Mouse (Mus musculus): ENCODE data around the gene Abhd12. TPM values are rescaled to one million over a fixed set of nuclear protein-coding genes. Genes with fewer than 3 reads are reported as not detected.
"Not testable (repeated sequence)": the region's sequence is repeated elsewhere in the genome, so short reads cannot be mapped to it uniquely, and the experiment has no call there.

Gene Abhd12
- total RNA-seq (2014; rRNA removed) (158 and 167 TPM in 2 replicates), polyA plus RNA-seq (2015; fragmentation: Nextera tagmentation; extraction: Ambion mirVana) (161 and 164 TPM in 2 replicates)

DNA sequence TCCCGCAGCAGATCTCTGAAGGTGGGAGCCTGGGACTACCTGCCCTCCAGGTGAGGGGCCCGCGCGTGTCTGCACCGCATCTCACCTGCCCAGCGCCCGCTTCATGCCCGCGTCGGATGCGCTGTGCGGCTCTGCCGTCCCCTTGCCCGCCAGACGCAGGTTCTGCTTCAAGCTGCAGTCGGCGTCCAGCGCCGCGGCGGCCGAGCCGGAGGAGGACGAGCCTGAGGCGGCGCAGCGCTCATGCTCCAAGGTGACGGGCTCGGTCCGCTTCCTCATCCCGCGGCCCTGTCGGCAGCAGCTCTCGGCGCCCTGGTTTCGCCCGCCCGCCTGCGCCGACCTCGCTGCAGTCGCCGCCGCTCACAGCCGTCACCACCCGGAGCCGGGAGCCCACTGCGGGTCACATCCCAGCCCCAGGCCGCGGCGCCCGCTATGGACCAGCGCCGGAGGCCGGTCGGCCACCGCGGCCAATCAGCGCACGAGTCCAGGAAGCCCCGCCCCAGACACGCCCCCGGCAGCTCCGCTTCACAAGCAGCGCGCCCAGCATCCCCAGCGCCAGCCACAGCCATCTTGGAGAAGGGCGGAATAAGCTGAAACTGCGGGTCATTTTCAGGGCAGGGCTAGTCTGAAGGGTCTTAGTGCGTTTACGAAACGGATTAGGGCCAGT is at the start of gene Abhd12:
Gene Abhd12 (minus strand): TSS at position 470 of the 664 bp plus-strand sequence.
- ATAC-seq (peak; percentile 98), DNase-seq (ENCODE audit: low spot score) (peak; percentile 98)
- H3K27ac ChIP-seq, result peak within 1 kb of the TSS; percentile 92
- peak within 1 kb of the TSS; percentile 87 for H3K4me2 ChIP-seq (ENCODE audit: low read depth, low read length)
- peak within 1 kb of the TSS; percentile 64 for H3K4me3 ChIP-seq (ENCODE audit: low read length)
- H3K9me3 ChIP-seq (ENCODE audit: low read length), result no peaks in the 10 kb centered on the region
- peaks cover 8% of the 10 kb centered on the region for H3K4me1 ChIP-seq (ENCODE audit: insufficient read depth, low read length)
- no peak for TF ChIP-seq CTCF (IDR thresholded peaks at IDR 0.05; ENCODE audit: low read depth)
- peak within 1 kb of the TSS; percentile 80 for H3K9ac ChIP-seq (replicated peaks; ENCODE audit: low read length)
- under 1% methylated on average over 67 of the region's 72 CpGs for WGBS
- H3K36me3 ChIP-seq (ENCODE audit: insufficient read depth, low read length), result no peaks in the 10 kb centered on the region
- no peaks in the 10 kb centered on the region; the same call in 1 of the 2 replicates for H3K27me3 ChIP-seq (ENCODE audit: insufficient read depth, low read length)

DNA sequence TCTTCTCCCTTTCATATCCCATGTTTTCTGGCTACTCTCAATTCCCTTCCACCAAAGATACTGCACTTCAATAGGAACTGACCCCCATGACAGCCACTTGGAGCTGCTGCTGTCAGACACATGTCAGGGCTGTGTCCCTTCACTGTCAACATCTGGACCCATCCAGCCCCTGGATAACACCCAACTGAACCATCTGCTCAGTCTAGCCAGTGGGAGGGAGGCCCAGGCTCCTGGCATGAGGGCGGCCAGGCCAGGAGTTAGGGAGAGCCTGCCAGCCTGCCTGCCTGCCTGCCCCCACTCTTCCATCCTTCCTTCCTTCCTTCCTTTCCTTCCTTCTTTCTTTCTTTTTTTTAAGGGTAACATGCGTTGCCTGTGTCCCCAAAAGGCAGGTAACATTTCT is 46.7 kb upstream of the Abhd12 start:
- DNase-seq (ENCODE audit: low spot score), result no peak
- 84% methylated on average over 2 of the region's 2 CpGs for WGBS
- ATAC-seq, result no peak

GRCm38 (mm10) chr2:150950056-150950455 is 45.5 kb upstream of the Abhd12 start:
- Histone ChIP-seq H3K9ac (replicated peaks; ENCODE audit: low read length) (no peak overlapping the region), H3K4me3 (ENCODE audit: low read length) (no peak overlapping the region), H3K4me2 (ENCODE audit: low read depth, low read length) (no peak overlapping the region), H3K9me3 (ENCODE audit: low read length) (no peaks in the 10 kb centered on the region), H3K27me3 (ENCODE audit: insufficient read depth, low read length) (no peaks in the 10 kb centered on the region), H3K27ac (peak overlapping the region; percentile 15; the same call in 1 of the 2 replicates), H3K36me3 (ENCODE audit: insufficient read depth, low read length) (no peaks in the 10 kb centered on the region), H3K4me1 (ENCODE audit: insufficient read depth, low read length) (no peaks in the 10 kb centered on the region)
- ATAC-seq (peak; percentile 14; the same call in 1 of the 2 replicates), DNase-seq (ENCODE audit: low spot score) (no peak)
- no peak for TF ChIP-seq CTCF (IDR thresholded peaks at IDR 0.05; ENCODE audit: low read depth)
- 88% methylated on average over 6 of the region's 6 CpGs for WGBS

More for the DNA sequence above, 46.7 kb upstream of the Abhd12 start:
- Histone ChIP-seq H3K4me2 (ENCODE audit: low read depth, low read length) (no peak overlapping the region), H3K36me3 (ENCODE audit: insufficient read depth, low read length) (no peaks in the 10 kb centered on the region), H3K4me1 (ENCODE audit: insufficient read depth, low read length) (no peaks in the 10 kb centered on the region), H3K9ac (replicated peaks; ENCODE audit: low read length) (no peak overlapping the region), H3K27ac (no peak overlapping the region), H3K9me3 (ENCODE audit: low read length) (no peaks in the 10 kb centered on the region), H3K27me3 (ENCODE audit: insufficient read depth, low read length) (no peaks in the 10 kb centered on the region), H3K4me3 (ENCODE audit: low read length) (no peak overlapping the region)
- no peak for TF ChIP-seq CTCF (IDR thresholded peaks at IDR 0.05; ENCODE audit: low read depth)

GRCm38 (mm10) chr2:150949652-150950051 is 45.1 kb upstream of the Abhd12 start:
- Histone ChIP-seq H3K4me3 (ENCODE audit: low read length) (no peak overlapping the region), H3K9ac (replicated peaks; ENCODE audit: low read length) (no peak overlapping the region), H3K4me2 (ENCODE audit: low read depth, low read length) (no peak overlapping the region), H3K4me1 (ENCODE audit: insufficient read depth, low read length) (no peaks in the 10 kb centered on the region), H3K36me3 (ENCODE audit: insufficient read depth, low read length) (no peaks in the 10 kb centered on the region), H3K27ac (0 out of 2 replicates have a peak overlapping the region, but pooled peaks have one; percentile 15), H3K9me3 (ENCODE audit: low read length) (no peaks in the 10 kb centered on the region), H3K27me3 (ENCODE audit: insufficient read depth, low read length) (no peaks in the 10 kb centered on the region)
- TF ChIP-seq CTCF (IDR thresholded peaks at IDR 0.05; ENCODE audit: low read depth), result no peak
- ATAC-seq, result peak; percentile 67
- DNase-seq (ENCODE audit: low spot score), result peak; percentile 12
- WGBS, result 84% methylated on average over 3 of the region's 3 CpGs

GRCm38 (mm10) chr2:150948786-150949185 is 44.2 kb upstream of the Abhd12 start:
- TF ChIP-seq CTCF (IDR thresholded peaks at IDR 0.05; ENCODE audit: low read depth), result no peak
- H3K9ac ChIP-seq (replicated peaks; ENCODE audit: low read length), result no peak overlapping the region
- H3K27me3 ChIP-seq (ENCODE audit: insufficient read depth, low read length), result no peaks in the 10 kb centered on the region
- H3K27ac ChIP-seq, result no peak overlapping the region
- H3K4me3 ChIP-seq (ENCODE audit: low read length), result no peak overlapping the region
- DNase-seq (ENCODE audit: low spot score) (no peak), ATAC-seq (no peak)
- H3K36me3 ChIP-seq (ENCODE audit: insufficient read depth, low read length), result no peaks in the 10 kb centered on the region
- 76% methylated on average over 5 of the region's 5 CpGs for whole genome bisulfite sequencing
- no peak overlapping the region for H3K4me2 ChIP-seq (ENCODE audit: low read depth, low read length)
- no peaks in the 10 kb centered on the region for H3K9me3 ChIP-seq (ENCODE audit: low read length)
- H3K4me1 ChIP-seq (ENCODE audit: insufficient read depth, low read length), result no peaks in the 10 kb centered on the region

GRCm38 (mm10) chr2:150947880-150948611 is 43.5 kb upstream of the Abhd12 start:
- not testable (repeated sequence) for H3K27ac ChIP-seq; H3K4me2 ChIP-seq (ENCODE audit: low read depth, low read length); H3K4me3 ChIP-seq (ENCODE audit: low read length); ATAC-seq; DNase-seq (ENCODE audit: low spot score); H3K9me3 ChIP-seq (ENCODE audit: low read length); H3K27me3 ChIP-seq (ENCODE audit: insufficient read depth, low read length); H3K4me1 ChIP-seq (ENCODE audit: insufficient read depth, low read length); H3K9ac ChIP-seq (replicated peaks; ENCODE audit: low read length); H3K36me3 ChIP-seq (ENCODE audit: insufficient read depth, low read length)
- 84% methylated on average over 12 of the region's 12 CpGs for WGBS

DNA sequence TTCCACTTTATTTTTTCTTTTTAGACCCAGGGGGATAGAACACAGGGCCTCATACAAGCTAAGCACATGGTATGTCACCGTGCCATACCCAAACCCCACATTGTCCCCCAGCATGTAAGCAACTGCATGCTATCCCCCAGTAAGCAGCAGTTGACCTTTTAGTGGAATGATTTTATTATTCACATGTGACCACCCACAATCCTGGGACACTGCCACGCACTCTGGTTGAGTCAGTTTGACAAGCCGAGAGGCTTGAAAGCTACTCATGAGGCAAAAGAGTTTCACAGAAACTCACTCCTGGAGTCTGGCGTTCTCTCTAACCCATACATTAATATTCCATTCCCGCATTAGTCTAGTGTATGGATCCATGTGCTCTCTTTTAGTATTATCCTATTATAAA is 42.8 kb upstream of the Abhd12 start:
- H3K4me1 ChIP-seq (ENCODE audit: insufficient read depth, low read length); H3K9ac ChIP-seq (replicated peaks; ENCODE audit: low read length); ATAC-seq; DNase-seq (ENCODE audit: low spot score); H3K9me3 ChIP-seq (ENCODE audit: low read length); H3K27ac ChIP-seq; H3K4me2 ChIP-seq (ENCODE audit: low read depth, low read length); H3K27me3 ChIP-seq (ENCODE audit: insufficient read depth, low read length); H3K36me3 ChIP-seq (ENCODE audit: insufficient read depth, low read length); H3K4me3 ChIP-seq (ENCODE audit: low read length): not testable (repeated sequence)
- 86% methylated on average over 5 of the region's 5 CpGs for WGBS
